Mouse (Mus musculus) kidney, postnatal 10 days (tissue): Measurements from ENCODE around the gene Cox8b.
"Not testable (repeated sequence)": the region's sequence is repeated elsewhere in the genome, so short reads cannot be mapped to it uniquely, and the experiment has no call there.

ENCODE experiments used
- DNase-seq: peaks from one replicate; pipeline ENCODE4 v3.0.0; 2021; ENCODE audit warnings: mixed read lengths

Gene Cox8b

DNA sequence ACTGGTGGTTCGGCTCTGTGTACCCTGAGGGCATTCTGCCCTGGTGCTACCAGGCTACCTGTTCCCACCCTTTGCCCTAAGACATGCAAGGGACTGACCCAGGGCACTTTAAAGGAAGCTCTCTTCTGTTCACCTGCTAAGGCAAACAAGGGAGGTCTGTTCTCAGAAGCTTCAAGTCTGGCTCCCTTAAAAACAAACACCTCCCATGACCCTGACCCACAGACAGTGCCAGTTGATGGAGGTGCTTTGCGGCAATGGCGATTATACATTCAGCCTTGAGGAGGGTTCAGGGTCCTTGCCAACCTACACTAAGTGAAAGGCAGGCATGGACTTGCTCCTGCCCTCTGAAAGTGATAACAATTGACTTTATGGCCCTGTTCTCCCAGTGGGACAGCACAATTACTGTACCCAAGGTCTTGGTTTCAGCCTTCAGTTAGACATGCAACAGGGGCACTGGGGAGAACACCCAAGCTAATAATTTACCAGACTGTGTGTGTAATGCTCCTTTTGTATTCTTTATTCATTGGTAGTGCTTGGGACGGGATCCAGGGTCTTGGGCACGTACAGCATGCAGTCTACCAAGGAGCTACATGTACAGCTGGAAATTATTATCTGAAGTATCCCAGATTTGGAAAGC lies 12.7 kb upstream of the Cox8b start:
- DNase-seq: no peak

DNA sequence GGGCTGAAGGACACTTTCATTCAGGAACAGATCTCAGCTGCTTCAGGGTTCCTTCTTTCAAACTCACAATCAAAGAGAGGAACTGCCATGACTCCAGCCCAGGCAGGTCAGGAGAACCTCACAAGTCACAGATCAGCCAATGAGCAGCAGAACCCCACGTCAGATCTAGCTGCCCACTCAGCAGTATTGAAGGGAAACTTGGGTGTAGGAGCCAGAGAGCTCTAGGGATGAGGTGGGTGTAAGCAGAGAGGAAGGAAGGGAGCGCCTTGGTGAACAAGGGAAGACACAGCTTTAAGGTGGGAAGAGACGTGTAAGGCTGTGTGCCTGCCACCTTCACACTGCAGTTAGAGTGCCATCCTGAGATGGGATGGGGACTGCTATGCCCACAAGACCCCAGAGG lies 12.0 kb upstream of the Cox8b start:
- DNase-seq: no peak

DNA sequence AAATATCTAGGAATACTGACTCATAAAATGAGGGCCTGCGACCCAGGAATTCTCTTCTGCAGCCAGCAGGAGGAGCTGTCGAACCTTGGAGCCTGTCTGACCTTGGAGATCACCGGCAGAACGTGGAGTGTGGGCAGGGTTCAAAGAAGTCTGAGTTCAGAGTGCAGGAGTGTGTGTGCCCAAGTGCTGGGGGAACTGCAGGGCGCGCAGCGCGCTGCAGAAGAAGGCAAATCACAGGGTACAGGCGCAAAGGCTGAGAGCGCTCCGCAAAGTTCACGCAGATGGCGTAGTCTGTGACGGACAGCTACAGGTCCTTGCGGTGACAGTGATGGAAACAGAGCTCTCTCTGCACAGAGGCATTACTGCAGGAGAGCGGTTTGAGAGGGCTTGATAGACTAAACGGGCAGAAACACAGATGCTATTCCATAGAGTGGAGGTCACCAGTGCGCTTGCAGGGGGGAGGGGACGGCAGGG lies 8.4 kb upstream of the Cox8b start:
- DNase-seq: peak; percentile 91

DNA sequence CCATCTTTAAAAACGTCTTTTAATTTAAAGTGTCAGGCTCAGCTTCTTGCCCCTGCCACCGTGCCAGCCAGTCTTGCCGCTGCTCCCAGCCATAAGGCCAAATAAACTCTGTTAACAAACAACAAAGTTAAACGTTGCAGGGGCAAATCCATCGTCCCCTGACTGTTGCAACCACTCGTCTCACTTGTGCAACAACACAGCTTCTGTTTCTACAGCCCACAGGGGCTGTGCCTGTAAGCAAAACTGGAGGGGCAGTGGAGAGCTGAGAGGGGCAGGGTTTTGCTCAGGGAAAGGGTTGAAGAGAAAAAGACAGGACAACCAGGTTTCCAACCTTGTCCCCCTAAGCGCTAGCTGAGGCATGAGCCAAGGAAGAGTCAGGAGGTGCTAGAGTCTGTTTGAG lies 7.9 kb upstream of the Cox8b start:
- no peak for DNase-seq

DNA sequence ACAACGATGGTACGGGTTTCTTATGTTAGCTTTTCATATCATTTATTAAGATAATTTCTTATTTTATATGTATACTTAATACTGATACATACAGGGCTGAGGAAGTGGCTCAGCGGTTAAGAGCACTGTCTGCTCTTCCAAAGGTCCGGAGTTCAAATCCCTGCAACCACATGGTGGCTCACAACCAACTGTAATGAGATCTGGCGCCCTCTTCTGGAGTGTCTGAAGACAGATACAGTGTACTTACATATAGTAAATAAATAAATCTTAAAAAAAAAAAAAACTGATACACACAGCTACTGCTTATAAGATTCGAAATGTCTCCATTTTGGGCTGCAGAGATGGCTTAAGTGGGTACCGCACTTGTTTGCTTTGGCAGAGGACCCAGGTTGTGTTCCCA lies 7.5 kb upstream of the Cox8b start:
- DNase-seq: no peak

DNA sequence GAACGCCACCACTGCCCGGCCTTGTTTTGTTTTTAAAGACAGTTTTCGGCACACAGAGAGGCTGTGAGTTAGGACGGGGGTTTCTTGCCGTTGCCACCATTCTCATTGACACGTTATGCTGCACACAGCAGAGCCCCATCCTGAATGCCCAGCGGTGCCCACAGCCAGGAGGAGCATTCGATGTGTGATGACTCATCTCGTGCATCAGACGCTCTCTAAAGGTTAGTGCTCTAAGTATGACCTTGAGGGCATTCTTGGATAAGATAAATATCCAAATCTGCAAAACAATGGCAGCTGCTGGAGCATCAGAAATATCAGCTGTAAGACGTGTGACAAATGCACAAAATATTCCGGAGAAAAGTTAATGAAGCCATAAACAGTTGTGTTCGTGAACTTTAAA lies 6.9 kb upstream of the Cox8b start:
- DNase-seq: no peak

DNA sequence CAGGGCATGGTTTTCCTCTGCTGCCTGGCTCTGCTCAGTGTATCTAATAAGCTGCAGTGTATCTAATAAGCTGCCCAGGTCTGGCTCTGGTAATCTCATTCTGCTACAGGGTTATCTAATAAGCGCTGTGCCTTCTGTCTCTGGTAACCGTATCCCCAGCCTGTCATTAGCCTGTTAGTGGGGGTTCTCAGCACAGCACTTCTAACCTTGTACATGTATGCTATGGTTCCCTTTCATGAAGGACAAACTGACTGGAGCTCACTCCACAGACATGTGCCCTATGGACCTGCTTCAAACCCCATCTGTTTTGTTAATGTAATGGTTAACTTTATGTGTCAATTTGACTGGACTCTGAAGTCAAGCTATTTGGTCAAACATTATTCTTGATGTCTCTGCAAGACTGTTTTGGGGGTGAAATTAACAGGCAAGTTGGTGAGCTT lies 5.4 kb upstream of the Cox8b start:
- no peak for DNase-seq

DNA sequence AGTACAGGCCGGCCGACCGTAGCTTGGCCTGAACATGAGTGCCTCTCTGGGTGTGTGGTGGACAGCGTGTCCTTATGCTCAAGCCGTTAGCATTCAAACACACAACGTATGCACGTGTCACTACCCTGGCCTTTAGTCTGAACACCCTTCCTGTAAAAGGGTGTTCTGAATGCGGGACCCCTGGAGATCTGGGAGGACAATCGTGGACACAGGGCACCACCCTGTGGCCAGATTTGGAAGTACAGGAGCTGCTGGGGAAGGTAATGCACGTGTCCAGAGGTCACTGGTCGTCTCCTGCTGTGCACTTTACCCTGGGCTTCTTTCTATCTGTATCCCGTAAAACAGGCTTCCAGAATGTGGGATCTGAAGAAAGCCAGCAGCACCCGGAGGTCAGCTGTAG lies 3.0 kb upstream of the Cox8b start:
- peak; percentile 90 for DNase-seq

DNA sequence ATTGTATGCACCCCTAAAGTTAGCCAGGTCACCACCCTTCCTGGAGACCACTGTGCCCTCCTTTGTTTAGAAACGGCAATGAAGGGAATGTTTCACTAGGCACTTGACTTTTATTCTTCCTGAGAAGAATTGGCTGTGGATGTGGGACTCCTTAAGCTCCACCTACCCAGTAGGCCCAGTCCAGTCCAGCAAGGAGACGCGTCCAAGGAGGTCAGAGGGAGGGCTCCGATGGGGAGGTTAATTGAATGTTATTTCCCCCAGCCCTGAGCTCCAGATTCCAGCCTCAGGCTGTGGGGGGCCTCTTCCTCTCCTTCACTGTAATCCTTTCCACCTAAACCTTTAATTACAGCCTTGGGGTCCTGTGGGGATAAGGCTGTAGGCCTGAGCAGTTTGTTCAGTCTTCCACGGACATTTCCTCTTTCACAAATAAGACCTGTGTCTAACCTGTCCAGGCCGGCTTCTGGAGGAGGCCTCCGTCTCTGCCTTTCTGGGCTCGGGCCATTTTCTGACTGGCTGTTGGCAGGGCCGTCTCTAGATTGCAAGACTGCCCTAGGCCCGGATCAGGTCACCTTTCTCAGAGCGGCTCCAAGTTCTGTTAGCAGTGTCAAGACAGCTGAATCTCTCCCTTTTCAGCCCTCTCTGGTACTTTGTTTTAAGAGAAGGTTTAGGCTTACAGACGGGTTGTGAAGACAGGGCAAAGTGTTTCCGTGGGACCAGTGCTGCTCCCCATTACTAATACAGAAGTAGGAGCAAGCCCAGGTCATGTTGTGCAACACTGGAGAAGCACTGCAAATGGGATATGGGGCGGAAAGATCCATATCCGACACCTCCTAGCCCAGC lies 2.0 kb upstream of the Cox8b start:
- no peak for DNase-seq

DNA sequence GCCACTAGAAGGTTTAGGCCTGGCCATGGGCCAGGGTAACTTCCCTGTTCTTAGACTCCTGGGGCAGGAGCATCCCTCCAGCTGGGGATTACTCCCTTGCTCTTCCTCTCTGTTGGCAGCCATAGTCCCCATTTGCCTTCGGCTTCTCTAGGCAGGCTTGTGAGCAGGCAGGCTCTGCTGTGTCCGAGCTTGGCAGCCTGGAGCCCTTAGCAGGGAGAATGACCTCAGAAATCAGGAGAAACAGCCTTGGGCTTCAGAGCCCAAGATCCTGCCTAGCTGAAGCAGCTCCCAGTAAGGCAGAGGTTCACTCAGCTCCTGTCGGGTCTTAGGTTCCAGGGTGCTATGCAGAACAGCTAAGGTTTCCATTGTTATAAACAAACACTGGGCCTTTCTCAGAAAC lies 1.1 kb downstream of the Cox8b start:
- DNase-seq: no peak

DNA sequence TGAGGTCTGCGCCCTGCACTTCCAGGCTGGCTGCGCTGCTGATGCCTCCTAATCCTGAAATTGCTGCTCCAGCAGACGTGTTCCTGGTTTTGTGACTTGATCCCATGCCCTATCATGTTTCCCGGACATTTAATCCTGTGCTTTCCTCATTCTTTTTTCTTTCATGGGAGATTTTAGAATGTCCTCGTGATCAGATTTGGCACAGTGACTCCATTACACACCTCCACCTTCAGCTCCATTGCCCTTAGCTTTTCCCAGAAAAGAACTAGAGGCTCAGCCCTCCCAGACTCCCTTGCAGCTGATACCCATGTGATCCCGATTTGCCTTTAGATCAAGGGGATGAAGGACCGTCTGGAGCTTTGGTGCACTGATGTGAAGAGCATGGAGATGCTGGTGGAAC lies 2.4 kb downstream of the Cox8b start:
- DNase-seq: no peak

DNA sequence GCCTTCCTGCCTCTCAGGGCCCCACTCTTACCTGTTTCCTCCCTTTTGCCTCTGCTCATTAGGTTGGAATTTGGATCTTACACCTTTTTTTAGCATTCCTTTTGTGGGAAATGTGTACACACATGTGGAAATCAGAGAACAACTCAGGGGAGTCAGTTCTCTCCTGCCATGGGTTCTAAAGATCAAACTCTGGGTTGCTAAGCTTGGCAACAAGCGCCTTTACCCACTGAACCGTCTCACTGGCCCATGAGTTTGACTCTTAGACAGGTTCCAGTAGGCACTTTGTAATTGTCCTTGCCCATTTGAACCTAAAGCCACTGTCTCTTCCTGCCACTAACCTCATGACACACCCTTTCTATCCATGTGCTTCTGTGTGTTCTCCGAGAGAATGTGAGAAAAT lies 5.6 kb downstream of the Cox8b start:
- DNase-seq: no peak

DNA sequence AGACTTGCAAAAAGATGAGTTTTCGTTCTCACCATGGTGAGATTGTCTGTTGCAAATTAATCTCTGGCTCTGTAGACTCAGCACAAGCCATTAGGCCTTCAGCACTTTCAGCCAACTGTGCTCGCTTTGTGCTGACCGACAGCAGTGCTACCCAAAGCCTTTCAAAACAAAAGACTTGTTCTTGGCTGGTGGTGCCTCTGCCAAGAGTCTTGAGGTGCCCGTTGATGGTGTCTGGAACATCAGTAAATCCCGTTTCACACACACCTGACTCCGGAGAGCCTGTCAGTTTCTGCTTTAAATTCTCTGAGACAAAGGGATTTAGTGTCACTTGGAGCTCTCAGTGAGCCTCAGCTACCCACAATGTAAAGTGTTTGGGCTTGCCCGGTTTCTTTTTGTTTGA lies 6.2 kb downstream of the Cox8b start:
- DNase-seq: no peak

DNA sequence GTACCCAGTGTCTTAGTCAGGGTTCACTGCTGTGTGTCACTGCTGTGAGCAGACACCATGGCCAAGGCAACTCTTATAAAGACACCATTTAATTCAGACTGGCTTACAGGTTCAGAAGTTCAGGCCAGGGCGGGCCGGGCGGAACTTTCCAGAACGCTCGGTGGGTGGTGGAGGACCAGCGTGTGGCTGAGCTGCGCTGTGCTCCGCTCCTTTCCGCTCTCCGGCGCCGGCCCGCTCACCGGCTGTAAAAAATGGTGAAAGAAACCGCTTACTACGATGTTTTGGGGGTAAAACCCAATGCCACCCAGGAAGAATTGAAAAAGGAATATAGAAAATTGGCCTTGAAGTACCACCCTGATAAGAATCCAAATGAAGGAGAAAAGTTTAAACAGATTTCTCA lies 9.6 kb downstream of the Cox8b start:
- not testable (repeated sequence) for DNase-seq

DNA sequence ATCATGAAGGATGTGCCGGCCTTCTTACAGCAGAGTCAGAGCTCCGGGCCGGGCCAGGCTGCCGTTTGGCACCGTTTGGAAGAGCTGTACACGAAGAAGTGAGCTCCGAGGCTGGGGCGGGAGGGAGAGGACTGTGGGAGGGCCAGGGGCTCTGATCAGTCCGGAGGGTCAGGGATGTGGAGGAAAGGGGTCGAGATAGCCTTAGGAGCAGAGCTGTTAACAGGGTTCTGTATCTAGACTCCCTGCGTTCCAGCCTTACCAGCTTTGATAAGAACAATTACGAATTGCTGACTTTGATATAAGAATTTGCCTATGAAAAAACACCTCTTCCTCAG lies 17.8 kb downstream of the Cox8b start:
- DNase-seq: no peak

DNA sequence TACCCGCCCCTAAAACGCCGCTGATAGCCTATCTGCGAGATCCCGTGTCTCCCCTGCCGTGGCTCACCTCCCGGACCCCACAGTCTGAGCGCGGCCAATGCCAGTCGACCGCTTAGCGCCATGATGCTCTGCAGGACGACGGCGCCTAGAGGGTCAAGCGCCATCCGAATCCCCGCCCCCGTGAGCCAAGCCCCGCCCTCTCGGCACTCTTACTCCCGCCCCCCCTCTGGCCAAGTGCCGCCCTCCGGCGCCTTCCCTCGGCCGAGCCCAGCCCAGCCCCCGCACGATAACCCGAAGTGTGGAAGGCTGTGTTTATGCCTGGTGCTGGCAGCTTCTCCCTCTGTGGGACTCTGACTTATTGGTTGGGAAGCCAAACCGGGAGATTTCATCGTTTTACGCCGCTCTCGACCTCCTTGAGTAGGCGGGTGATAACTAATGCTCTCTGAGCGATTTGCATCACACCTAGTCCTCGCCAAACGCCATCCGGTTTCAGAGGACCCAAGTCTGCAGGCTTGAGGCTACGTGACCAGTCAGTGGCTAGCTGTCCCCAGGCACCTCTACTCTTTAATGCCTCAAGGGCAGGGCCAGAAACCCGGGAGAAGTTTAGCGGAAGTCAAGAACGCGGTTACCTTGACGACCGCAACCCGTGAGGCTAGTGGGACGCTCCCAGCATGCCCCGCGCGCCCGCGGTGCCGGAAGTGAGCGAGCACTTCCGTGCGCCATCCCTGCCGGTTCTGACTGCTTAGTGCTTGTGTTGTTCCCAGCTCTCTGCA lies 18.4 kb downstream of the Cox8b start, which contains the start of the genes Psmd13 and Sirt3:
Gene Psmd13 (plus strand): TSS at position 273 of the 773 bp plus-strand sequence.
Gene Sirt3 (minus strand): TSS at position 614 of the 773 bp plus-strand sequence.
- DNase-seq: peak; percentile 98

DNA sequence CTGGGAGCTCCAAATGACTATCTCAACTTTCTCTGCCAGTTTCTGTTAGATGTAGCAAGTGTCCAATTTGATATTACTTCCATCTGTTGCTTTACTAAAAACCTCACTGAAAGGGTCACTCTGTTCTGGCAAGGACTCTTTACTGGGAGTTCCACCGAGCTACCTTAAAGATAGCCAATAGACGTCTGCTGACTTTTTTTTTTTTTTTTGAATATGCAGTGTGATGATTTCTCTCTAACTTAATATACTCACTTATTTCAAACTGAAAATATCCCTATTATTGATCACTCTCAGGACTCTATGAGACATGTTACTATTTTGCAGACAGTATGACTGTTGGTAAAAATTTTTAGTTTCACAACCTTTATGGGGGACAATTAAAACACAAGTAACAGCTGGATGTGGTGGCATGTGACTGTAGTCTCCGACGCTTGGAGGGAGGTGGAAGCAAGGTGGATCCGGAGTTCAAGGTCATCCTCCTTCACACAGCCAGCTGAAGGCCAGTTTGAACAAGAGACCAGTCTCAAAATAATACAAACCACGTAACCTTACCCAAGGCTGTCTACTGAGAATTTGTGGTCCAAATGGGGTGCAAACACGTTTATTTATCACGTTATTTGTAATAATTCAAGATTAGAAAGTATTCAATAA lies 19.3 kb downstream of the Cox8b start:
- DNase-seq: no peak

DNA sequence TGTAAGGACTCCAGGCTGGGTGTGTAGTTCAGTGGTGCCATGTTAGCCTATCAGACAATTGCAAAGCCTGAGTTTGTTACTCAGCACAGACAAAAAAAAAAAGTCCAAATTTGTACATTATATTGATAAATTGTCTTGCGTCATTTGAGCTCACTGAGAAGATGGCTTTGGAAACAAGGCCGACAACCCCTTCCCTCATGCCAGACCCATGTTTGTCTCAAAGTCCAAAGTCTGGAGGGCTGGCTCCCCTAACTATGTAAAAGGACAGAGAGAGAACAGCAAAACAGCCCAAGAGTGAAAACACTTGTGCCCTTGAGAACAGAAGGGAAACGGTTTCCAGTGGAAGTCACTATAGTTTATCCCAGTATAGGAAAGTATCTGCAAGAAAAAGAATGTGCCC lies 19.8 kb downstream of the Cox8b start:
- peak; percentile 35 for DNase-seq

DNA sequence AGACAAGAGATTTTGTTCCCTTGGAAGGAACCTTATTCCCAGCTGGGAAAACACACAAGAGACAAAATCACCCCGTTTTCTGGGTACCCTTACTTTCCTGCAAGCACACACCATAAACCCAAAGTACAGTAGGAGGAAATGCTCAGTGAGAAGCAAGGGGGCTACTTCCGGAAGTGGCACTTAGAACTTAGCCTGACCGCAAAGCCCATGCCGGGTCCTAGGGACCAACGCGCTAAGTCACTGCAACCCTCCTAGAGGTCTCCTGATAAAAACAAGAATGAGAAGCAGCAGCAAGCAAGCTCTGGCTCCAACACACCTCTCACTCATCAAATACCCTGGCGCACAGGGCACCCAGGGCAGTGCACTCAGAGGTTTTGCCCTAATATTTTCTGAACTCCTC lies 20.9 kb downstream of the Cox8b start:
- no peak for DNase-seq

DNA sequence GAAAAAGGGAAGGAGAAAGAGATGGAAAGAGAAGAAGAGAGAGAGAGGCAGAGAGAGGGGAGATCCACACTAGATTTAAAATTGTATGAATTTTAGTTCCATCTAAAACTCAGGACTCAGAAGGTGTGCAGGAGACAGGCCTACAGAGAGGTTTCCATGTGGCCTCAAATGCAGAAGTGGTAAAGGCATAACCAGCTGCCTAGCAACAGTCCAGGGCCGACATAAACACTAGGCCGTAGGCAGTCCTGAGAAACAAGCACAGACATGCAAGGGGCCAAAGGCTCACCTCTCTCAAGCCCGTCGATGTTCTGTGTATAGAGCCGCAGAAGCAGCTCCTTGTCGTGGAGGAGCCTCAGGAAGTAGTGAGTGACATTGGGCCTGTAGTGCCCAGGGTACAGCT lies 22.9 kb downstream of the Cox8b start:
- DNase-seq: no peak

DNA sequence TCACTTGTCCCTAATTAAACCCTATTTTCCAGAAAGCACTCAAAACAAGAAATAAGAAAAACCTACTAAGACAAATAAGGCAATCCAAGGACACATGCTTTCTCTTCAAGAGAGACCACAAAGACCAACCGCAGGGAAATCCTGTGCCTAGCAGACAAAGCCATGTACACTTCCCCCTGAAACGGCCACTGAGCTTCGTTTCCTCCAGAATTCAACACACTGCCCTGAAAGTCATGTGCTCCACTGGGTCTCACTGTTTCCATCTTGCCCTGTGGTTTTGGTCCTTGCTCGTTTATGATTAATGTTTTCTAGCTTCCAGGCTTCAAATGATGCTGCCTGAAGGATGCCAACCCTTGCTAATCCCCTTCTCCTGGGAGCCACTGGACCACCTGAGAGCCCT lies 26.0 kb downstream of the Cox8b start:
- DNase-seq: no peak

DNA sequence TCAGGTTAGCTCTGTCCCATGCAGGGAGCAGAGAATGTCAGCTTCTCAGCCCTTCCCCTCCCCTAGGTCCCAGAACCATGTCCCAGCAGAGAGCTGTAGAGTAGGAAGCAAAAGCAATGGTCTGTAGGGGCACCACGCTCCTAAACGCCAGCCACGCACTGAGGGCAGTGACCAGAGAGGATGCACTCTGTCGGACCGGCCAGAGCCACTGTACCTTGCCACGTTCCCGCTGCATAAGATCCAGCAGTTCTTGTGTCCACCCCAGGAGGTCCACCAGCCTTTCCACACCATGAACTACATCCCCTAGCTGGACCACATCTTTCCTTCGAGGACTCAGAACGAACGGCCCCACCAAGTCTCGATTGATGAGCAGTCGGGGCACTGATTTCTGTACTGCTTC lies 35.5 kb downstream of the Cox8b start:
- no peak for DNase-seq

DNA sequence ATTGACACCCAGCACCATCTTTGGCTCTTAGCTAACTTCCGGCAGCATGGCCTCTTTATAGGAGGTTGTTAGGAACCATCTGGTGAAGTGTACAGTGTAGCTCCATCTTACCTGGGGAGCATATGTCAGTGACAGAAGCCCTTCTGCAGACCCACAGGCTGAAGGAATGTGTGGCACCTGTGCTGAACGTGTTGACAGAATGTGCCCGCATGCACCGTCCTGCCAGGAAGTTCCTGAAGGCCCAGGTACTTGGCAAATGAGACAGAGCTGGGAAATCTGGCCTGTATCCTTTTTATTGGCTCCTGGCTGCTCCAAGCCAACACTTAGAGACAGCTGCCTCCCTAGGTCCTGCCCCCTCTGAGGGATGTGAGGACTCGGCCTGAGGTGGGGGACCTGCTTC lies 39.5 kb downstream of the Cox8b start:
- no peak for DNase-seq
